Mouse (Mus musculus) heart, embryonic 13.5 days (tissue): ENCODE results near the gene Amdhd1. TPM values are rescaled to one million over a fixed set of nuclear protein-coding genes. Genes with fewer than 3 reads are reported as not detected.
"Not testable (repeated sequence)": the region's sequence is repeated elsewhere in the genome, so short reads cannot be mapped to it uniquely, and the experiment has no call there.

Source experiments
- ATAC-seq: fragments of 200-750 bp; cut with Nextera tagmentation; 2 replicates; pipeline ENCODE4 v1.8.0; 2017; ENCODE audit warnings: moderate TSS enrichment; ENCODE audit not compliant: insufficient number of reproducible peaks, low FRiP score, low TSS enrichment; ENCODE audit errors: extremely low read depth
- H3K27ac ChIP-seq: fragments of 300-500 bp; sonication (generic); replicated peaks from 2 replicates; pipeline ENCODE4 v1.5.1; 2015; ENCODE audit warnings: moderate library complexity, mild to moderate bottlenecking, inconsistent platforms
- H3K27me3 ChIP-seq: fragments of 300-500 bp; sonication (generic); replicated peaks from 2 replicates; pipeline ENCODE4 v1.6.1; 2015; ENCODE audit warnings: mild to moderate bottlenecking, inconsistent platforms
- H3K36me3 ChIP-seq: fragments of 300-500 bp; sonication (generic); 2 replicates; pipeline ENCODE4 v1.6.1; 2015; ENCODE audit warnings: mild to moderate bottlenecking, inconsistent platforms
- H3K4me1 ChIP-seq: fragments of 300-500 bp; sonication (generic); 2 replicates; pipeline ENCODE4 v1.6.1; 2015; ENCODE audit warnings: inconsistent platforms
- H3K4me2 ChIP-seq: fragments of 300-500 bp; sonication (generic); 2 replicates; pipeline ENCODE4 v1.6.1; 2015; ENCODE audit warnings: inconsistent platforms, mild to moderate bottlenecking, moderate library complexity
- H3K4me3 ChIP-seq: fragments of 300-500 bp; sonication (generic); 2 replicates; pipeline ENCODE4 v1.5.1; 2015; ENCODE audit warnings: moderate library complexity, mild to moderate bottlenecking, inconsistent platforms
- H3K9ac ChIP-seq: fragments of 300-500 bp; sonication (generic); 2 replicates; pipeline ENCODE4 v1.6.1; 2015; ENCODE audit warnings: inconsistent platforms, mild to moderate bottlenecking, moderate library complexity
- H3K9me3 ChIP-seq: fragments of 300-500 bp; sonication (generic); 2 replicates; pipeline ENCODE4 v1.6.1; 2016; ENCODE audit warnings: inconsistent platforms
- WGBS: fragments of 180-500 bp; shearing (Covaris S2); methylation state at CpG from one replicate; pipeline ENCODE4 v1.1.7; 2015; ENCODE audit warnings: mixed read lengths; 5-methylcytosine and 5-hydroxymethylcytosine counted together
- polyA plus RNA-seq: library from polyadenylated mRNA; unstranded; fragments of >200 nt; fragmentation: Nextera tagmentation; extraction: Ambion mirVana; gene quantifications from 2 replicates; pipeline ENCODE4 v1.2.1, GENCODE M21; 2015

The Amdhd1 gene
- polyA plus RNA-seq, 1 experiment from 2014 or later: 0.47 TPM

DNA sequence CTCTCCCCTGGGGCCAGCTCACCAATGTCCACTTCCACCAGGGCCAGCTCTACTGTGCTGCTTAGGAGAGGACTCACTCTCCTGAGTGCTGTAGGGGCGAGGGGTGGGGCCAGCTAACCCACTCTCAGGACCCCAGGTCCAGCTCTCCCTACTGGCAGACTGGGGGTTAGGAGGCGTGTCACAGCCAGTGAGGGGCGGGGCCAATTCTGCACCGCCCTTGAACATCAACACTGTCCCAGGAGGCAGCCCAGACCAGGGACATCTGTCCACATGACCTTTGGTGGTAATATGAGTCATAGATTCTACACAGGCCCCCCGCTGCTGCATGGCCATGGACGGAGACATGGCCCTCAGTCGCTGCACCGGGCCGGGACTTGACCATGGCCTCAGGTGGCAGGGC lies 20.0 kb upstream of the Amdhd1 start:
- no peaks in the 10 kb centered on the region for H3K9me3 ChIP-seq
- no peak overlapping the region for H3K4me2 ChIP-seq
- WGBS: 35% methylated on average over 9 of the region's 9 CpGs
- no peak overlapping the region for H3K27ac ChIP-seq
- H3K36me3 ChIP-seq: no peaks in the 10 kb centered on the region
- no peaks in the 10 kb centered on the region for H3K27me3 ChIP-seq
- no peak overlapping the region for H3K9ac ChIP-seq
- H3K4me1 ChIP-seq: no peaks in the 10 kb centered on the region
- no peak for ATAC-seq
- H3K4me3 ChIP-seq: no peak overlapping the region

DNA sequence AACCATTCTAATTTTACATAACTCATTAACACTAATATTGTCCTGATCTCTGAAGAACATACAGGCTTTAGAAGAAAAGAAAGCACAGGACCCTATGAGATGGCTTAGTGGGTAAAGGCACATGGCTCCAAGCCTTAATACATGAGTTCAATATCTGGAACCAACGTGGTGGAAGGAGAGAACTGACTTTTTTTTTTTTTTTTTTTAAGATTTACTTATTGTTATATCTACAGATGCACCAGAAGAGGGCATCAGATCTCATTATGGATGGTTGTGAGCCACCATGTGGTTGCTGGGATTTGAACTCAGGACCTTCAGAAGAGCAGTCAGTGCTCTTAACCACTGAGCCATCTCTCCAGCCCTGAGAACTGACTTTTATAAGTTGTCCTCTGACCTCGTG lies 18.1 kb upstream of the Amdhd1 start:
- not testable (repeated sequence) for ATAC-seq, H3K4me1 ChIP-seq, H3K9ac ChIP-seq, H3K27me3 ChIP-seq, H3K27ac ChIP-seq, H3K9me3 ChIP-seq, H3K4me3 ChIP-seq, H3K36me3 ChIP-seq, H3K4me2 ChIP-seq
- 67% methylated on average over 2 of the region's 2 CpGs for WGBS

DNA sequence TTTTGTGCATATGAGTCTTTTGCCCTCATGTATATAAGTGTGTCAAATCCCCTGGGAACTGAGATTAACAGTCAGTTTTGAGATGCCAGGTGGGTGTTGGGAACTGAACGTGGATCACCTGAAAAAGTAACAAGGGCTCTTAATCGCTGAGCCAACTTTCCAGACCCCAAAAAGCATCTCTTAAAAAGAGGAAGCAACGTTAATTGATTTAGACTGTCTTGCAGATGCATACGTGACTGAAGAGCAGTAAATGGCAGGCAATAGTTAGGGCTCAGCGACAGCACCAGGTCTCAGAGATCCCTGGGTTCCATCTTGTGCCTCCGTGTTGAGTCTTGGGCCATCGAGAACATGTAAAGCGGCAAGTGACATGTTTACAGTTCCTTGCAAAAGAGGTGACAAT lies 12.8 kb upstream of the Amdhd1 start:
- H3K36me3 ChIP-seq: no peaks in the 10 kb centered on the region
- peaks cover 3% of the 10 kb centered on the region; the same call in 1 of the 2 replicates for H3K27me3 ChIP-seq
- H3K27ac ChIP-seq: no peak overlapping the region
- no peak overlapping the region for H3K4me2 ChIP-seq
- H3K9ac ChIP-seq: no peak overlapping the region
- H3K4me3 ChIP-seq: no peak overlapping the region
- ATAC-seq: no peak
- H3K4me1 ChIP-seq: 0 out of 2 replicates have a peak, but pooled peaks cover 3% of the 10 kb centered on the region
- H3K9me3 ChIP-seq: no peaks in the 10 kb centered on the region
- 75% methylated on average over 8 of the region's 8 CpGs for WGBS

DNA sequence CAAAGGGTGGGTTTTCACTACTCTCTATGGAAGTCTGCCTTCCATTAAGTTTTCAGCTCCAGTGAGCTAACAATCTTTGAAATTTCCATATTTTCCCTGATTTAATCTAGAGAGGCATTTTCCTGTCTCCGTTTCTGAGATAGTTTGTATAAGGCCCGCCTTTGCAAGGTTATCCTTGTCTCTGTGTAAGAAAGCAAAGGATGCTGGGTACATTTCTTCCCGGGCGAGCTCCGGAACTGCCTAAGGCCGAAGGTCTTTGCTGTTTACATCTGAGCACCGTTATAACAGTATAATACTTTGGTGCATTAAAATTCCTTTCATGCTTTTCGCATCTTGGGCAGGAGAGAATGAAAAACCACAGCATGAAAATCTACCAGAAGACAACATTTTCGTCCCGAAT lies 10.0 kb upstream of the Amdhd1 start:
- H3K4me1 ChIP-seq: 0 out of 2 replicates have a peak, but pooled peaks cover 3% of the 10 kb centered on the region
- peaks cover 3% of the 10 kb centered on the region; the same call in 1 of the 2 replicates for H3K27me3 ChIP-seq
- H3K36me3 ChIP-seq: no peaks in the 10 kb centered on the region
- no peak for ATAC-seq
- no peaks in the 10 kb centered on the region for H3K9me3 ChIP-seq
- H3K27ac ChIP-seq: no peak overlapping the region
- H3K4me2 ChIP-seq: no peak overlapping the region
- H3K4me3 ChIP-seq: no peak overlapping the region
- H3K9ac ChIP-seq: no peak overlapping the region
- WGBS: 79% methylated on average over 10 of the region's 10 CpGs

DNA sequence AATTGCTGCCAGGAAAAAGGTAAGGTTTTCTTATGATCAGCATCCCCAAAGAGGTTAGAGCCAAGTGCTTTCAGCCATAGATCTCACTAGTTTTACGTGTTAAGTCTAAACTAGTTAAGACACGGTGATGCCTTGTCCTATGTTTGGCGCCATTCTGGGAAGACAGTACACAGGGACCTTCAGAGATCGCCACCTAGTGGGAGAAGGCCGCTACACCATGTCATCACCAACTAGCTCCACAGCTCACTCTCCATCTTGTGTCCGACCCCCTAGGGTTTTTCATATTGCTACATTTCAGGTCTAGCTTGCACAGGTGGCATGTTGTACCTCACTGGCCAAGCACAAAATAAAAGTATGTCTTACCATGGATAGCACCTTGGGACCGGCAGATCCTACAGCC lies 9.2 kb upstream of the Amdhd1 start:
- H3K36me3 ChIP-seq: no peaks in the 10 kb centered on the region
- peaks cover 3% of the 10 kb centered on the region; the same call in 1 of the 2 replicates for H3K27me3 ChIP-seq
- H3K9me3 ChIP-seq: no peaks in the 10 kb centered on the region
- no peak overlapping the region for H3K27ac ChIP-seq
- no peak for ATAC-seq
- H3K9ac ChIP-seq: no peak overlapping the region
- 10% methylated on average over 7 of the region's 7 CpGs for WGBS
- H3K4me1 ChIP-seq: 0 out of 2 replicates have a peak, but pooled peaks cover 3% of the 10 kb centered on the region
- H3K4me3 ChIP-seq: no peak overlapping the region
- H3K4me2 ChIP-seq: no peak overlapping the region

DNA sequence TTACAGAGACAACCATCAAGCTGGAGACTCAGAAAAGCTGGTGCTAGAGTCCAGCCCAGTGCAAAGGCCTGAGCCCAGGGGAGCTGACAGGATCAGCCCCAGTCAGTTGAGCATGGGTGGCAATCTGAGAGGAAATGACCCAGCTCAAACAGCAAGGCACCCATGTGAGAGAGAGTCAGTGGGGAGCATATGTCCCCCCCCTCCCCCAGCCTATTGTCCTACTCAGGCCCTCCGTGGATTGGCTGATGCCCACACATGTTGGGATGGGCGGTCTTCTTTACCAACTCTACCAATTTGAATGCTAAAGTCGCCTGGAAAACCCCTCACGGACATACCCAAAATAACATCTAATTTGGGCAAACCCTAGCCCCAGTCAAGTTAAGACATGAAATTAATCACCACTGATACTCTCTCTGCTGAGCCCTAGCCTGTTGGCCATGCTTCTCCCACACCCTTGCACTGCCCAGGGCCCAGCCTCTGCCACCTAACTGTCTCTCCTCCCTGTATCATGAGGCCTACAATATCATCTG lies 8.0 kb upstream of the Amdhd1 start:
- ATAC-seq: no peak
- 83% methylated on average over 4 of the region's 4 CpGs for WGBS

DNA sequence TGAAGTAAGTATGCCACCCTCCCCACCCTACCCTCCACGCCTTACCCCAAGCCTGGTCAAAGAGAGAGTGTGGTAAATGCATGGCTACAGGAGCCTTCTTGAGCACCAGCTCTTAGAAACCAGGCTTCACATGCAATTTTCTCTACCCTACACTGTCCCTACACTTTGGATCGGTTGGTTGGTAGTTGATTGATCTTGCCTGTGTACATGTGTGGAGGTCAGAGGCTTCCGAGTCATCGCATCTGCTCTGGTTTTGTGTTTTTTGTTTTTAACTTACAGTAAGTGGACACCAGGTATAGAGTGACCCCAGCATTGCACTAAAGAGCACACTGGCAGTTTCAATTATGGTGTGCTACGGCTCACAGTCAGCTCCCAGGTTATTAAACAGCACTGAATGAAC lies 4.3 kb upstream of the Amdhd1 start:
- Histone ChIP-seq H3K4me1 (peaks cover 18% of the 10 kb centered on the region), H3K36me3 (no peaks in the 10 kb centered on the region), H3K4me2 (no peak overlapping the region), H3K27me3 (no peaks in the 10 kb centered on the region), H3K4me3 (no peak overlapping the region), H3K9ac (no peak overlapping the region), H3K9me3 (no peaks in the 10 kb centered on the region), H3K27ac (no peak overlapping the region)
- 75% methylated on average over 5 of the region's 5 CpGs for WGBS
- ATAC-seq: no peak

More for the DNA sequence above, 8.0 kb upstream of the Amdhd1 start:
- H3K9me3 ChIP-seq: no peaks in the 10 kb centered on the region
- H3K36me3 ChIP-seq: no peaks in the 10 kb centered on the region
- no peaks in the 10 kb centered on the region for H3K27me3 ChIP-seq
- no peak overlapping the region for H3K9ac ChIP-seq
- H3K4me2 ChIP-seq: no peak overlapping the region
- 0 out of 2 replicates have a peak, but pooled peaks cover 3% of the 10 kb centered on the region for H3K4me1 ChIP-seq
- no peak overlapping the region for H3K27ac ChIP-seq
- H3K4me3 ChIP-seq: no peak overlapping the region

DNA sequence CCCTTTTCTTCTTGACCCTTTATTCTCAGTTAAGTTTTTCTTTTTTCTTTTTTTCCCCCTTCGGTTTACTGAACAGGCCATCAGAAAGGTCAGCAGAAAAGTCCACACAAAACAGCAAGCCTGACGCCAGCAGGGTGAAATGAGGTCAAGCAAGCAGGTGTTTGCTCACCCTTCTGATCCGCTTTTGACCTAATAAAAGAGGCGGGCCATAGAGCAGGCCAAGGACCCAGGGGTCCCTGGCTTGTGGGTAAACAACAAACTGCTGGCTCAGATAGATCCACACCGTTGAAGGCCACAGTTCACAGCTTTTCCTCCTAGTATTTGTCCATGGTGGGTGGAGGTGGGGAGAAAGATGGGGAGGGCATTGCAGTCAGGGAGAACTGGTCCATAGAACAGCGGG lies 3.3 kb upstream of the Amdhd1 start:
- no peak overlapping the region for H3K4me3 ChIP-seq
- peaks cover 9% of the 10 kb centered on the region for H3K27me3 ChIP-seq
- no peak overlapping the region for H3K27ac ChIP-seq
- H3K4me2 ChIP-seq: no peak overlapping the region
- H3K4me1 ChIP-seq: peaks cover 17% of the 10 kb centered on the region
- 72% methylated on average over 6 of the region's 6 CpGs for WGBS
- H3K36me3 ChIP-seq: no peaks in the 10 kb centered on the region
- H3K9ac ChIP-seq: no peak overlapping the region
- ATAC-seq: no peak
- no peaks in the 10 kb centered on the region for H3K9me3 ChIP-seq

DNA sequence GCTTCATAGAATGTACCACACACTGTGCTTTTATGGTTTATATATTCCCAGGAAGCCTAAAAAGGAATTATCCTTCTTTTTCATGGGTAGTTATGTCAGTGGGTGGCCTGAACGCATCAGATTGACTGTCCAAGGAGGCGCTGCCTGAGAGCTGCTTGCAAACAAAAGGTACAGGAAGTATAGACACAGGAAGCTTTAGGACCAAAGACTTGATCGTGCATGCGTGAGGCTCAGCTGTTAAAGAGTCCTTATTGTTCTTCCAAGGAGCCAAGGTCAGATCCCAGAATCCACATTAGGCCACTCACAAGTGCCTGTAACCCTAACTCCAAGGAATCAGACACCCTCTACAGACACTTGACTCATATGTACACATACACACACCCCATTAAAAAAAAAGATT lies 2.5 kb upstream of the Amdhd1 start:
- 62% methylated on average over 4 of the region's 4 CpGs for WGBS
- Histone ChIP-seq H3K4me3 (no peak overlapping the region), H3K4me2 (no peak overlapping the region), H3K36me3 (no peaks in the 10 kb centered on the region), H3K27me3 (peaks cover 17% of the 10 kb centered on the region), H3K4me1 (peaks cover 17% of the 10 kb centered on the region), H3K9me3 (no peaks in the 10 kb centered on the region), H3K9ac (no peak overlapping the region), H3K27ac (no peak overlapping the region)
- no peak for ATAC-seq

DNA sequence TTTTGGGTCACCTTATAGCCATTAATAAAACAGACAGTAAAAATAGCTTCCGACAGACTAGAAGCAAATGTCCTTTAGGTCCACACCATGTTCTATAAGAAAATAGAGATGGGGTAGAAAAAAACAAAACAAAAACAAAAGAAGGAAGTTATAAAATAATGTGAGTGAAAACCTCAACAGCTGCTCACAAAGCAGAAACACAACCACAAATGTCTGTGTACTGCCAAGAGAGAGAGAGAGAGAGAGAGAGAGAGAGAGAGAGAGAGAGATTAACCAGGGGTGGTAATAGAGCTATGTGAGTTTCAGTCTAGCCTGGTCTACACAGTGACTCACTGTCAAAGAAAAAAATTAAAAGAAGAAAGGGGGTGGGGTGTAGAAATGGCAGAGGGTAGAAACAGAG lies 1.8 kb upstream of the Amdhd1 start:
- WGBS: 68% methylated on average over 1 of the region's 1 CpGs
- H3K27ac ChIP-seq: no peak overlapping the region
- H3K9me3 ChIP-seq: no peaks in the 10 kb centered on the region
- no peaks in the 10 kb centered on the region for H3K36me3 ChIP-seq
- no peak overlapping the region for H3K4me3 ChIP-seq
- H3K27me3 ChIP-seq: peaks cover 24% of the 10 kb centered on the region
- no peak overlapping the region for H3K9ac ChIP-seq
- peaks cover 17% of the 10 kb centered on the region for H3K4me1 ChIP-seq
- H3K4me2 ChIP-seq: no peak overlapping the region
- ATAC-seq: no peak

DNA sequence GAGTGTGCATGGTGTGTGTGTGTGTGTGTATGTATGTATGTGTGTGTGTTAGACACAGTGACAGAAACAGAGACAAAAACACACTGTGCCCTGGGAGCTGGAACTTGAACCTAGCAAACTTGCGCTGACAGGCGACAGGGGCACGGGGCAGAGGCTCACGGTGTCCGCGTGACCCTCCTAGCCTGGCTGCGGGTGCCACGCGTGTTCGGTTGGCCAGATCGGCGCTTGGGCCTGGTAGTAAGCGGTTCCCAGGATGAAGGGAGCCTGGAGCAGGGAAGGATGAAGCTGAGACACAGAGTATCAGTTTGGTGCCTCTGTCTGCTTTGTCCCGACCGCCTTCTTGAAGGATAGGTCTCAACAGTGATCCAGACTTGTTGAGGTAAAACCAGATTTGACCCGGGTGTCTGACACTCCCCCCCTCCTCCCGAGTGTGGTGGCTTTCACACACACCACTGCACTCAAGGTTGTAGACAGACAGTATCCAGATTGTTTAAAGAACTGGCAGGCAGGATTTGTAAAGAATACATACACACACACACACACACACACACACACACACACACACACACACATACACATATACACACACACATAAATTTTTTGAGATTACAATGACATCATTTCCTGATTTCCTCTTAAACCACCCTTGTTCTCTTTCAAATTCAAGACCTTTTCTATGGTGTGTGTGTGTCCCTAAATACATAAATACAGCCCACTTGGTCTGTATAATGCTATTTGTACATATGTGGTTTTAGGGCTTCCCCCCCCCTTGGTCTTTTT lies 788 bp upstream of the Amdhd1 start, which contains the start of gene Ccdc38:
Gene Ccdc38, plus strand, starts transcription at position 202 of the 780 bp plus-strand sequence.
- Histone ChIP-seq H3K9me3 (no peaks in the 10 kb centered on the region), H3K4me2 (peak within 1 kb of the TSS; percentile 79), H3K4me3 (peak within 1 kb of the TSS; percentile 51), H3K36me3 (no peaks in the 10 kb centered on the region), H3K4me1 (peaks cover 17% of the 10 kb centered on the region), H3K27ac (no peak within 1 kb of the TSS; the same call in 1 of the 2 replicates), H3K27me3 (peaks cover 29% of the 10 kb centered on the region), H3K9ac (peak within 1 kb of the TSS; percentile 74)
- no peak for ATAC-seq
- 58% methylated on average over 17 of the region's 17 CpGs for WGBS

DNA sequence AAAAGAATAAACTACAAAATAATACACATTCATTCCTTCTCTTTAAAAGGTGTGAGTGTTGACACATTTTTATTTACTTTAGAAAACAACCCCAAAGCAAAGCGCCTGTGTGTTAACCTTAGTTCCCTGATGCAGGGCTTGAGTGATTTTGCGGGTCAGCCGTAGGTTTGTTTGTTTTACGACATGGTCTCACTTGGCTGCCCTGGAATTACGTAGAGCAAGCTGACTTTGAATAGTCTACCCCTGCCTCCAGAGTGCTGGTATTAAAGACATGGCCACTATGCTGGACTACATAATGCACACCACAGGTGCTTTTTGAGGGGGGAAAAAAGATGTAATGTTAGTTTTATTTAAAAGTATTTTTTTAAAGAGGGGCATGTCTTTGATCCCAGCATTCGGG lies 1.0 kb downstream of the Amdhd1 start:
- Histone ChIP-seq H3K9me3 (no peaks in the 10 kb centered on the region), H3K27me3 (peaks cover 44% of the 10 kb centered on the region), H3K9ac (no peak overlapping the region), H3K4me3 (no peak overlapping the region), H3K36me3 (no peaks in the 10 kb centered on the region), H3K4me1 (peaks cover 21% of the 10 kb centered on the region), H3K27ac (no peak overlapping the region), H3K4me2 (no peak overlapping the region)
- WGBS: 66% methylated on average over 6 of the region's 6 CpGs
- no peak for ATAC-seq
